Mouse (Mus musculus): Measurements from ENCODE around the gene Rnf19b.

Gene Rnf19b

GRCm38 (mm10) chr4:129120520-129121445 lies 62.7 kb downstream of the Rnf19b start:
- DNase-seq, result peak; percentile 89

- peak; percentile 52 for DNase-seq
Measured at GRCm38 (mm10) chr4:129121569-129122086, 63.6 kb downstream of the Rnf19b start, which contains the start of gene Hpca. Gene Hpca, minus strand, starts transcription at chr4:129122036.

- DNase-seq, result no peak
Measured at GRCm38 (mm10) chr4:129122107-129122506, 64.0 kb downstream of the Rnf19b start.

GRCm38 (mm10) chr4:129122719-129123118 lies 64.6 kb downstream of the Rnf19b start:
- DNase-seq, result no peak

GRCm38 (mm10) chr4:129124652-129125146 lies 66.6 kb downstream of the Rnf19b start:
- DNase-seq, result peak; percentile 92

GRCm38 (mm10) chr4:129125736-129126451 lies 67.8 kb downstream of the Rnf19b start:
- DNase-seq, result peak; percentile 82

GRCm38 (mm10) chr4:129128582-129129338 lies 70.7 kb downstream of the Rnf19b start:
- no peak for DNase-seq

- DNase-seq, result no peak
Measured at GRCm38 (mm10) chr4:129129387-129129786, 71.3 kb downstream of the Rnf19b start.

- DNase-seq, result peak; percentile 79
Measured at GRCm38 (mm10) chr4:129130149-129130548, 72.1 kb downstream of the Rnf19b start.

GRCm38 (mm10) chr4:129130755-129131303 lies 72.8 kb downstream of the Rnf19b start:
- DNase-seq, result no peak

GRCm38 (mm10) chr4:129134799-129135585 lies 76.9 kb downstream of the Rnf19b start:
- peak; percentile 94 for DNase-seq

Measured in retina, postnatal 1 day (tissue).